Mouse (Mus musculus) bone marrow, adult 2 months (tissue): ENCODE results near the gene Dtx3.

Experiments used
- CTCF ChIP-seq: fragments of 200-500 bp; IDR thresholded peaks from 2 replicates; pipeline ENCODE4 v1.5.1; 2011; ENCODE audit warnings: low read length, control low read depth; ENCODE audit not compliant: control insufficient read depth, insufficient read depth
- POLR2A ChIP-seq: fragments of 200-500 bp; IDR thresholded peaks from 2 replicates; pipeline ENCODE4 v1.6.1; 2011; ENCODE audit warnings: low read depth, mild to moderate bottlenecking, control low read depth, low read length, borderline replicate concordance; ENCODE audit not compliant: control insufficient read depth

DNA sequence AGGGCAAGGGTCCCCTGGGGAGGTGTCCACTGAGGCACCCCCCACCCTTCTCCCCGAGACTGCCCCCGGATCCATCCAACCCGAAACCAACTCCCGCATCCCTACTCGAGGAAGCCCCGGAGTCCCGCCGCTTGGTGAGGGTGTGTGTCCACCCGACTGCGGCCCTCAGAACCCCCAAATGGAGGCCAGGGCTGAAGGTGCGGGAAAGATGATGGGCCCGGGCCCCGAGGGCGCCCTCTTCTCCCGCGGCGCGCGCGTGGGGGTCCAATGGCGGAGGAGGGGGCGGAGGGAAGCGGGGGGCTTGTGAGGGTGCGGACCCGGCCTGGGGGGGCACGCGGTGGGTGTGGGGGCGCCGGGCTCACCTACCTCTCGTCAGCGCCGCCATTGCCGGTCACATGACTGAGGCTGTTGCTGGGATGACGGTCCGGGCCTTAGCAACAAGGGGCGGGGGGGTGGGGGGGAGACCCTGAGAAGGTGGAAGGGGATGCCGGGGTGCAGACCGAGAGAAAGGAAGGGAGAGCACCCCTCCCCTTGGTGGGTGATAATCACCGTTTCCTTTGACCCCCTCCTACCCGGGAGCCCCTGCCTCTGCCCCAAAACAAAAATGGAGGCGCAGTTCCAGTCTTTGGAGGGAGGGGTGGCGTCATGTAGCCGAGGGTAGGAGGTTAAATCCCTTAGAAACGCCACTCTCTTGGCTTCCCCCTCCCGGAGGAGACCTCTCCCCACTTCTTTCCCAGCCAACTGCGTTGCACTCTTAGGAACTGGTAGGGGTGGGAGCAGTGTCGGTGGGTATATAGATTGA lies at the start of gene Dtx3:
- TF ChIP-seq CTCF (no peak), POLR2A (no peak)
